23 mouse cellular contexts compared by ENCODE assay signal in the genomic region with DNA sequence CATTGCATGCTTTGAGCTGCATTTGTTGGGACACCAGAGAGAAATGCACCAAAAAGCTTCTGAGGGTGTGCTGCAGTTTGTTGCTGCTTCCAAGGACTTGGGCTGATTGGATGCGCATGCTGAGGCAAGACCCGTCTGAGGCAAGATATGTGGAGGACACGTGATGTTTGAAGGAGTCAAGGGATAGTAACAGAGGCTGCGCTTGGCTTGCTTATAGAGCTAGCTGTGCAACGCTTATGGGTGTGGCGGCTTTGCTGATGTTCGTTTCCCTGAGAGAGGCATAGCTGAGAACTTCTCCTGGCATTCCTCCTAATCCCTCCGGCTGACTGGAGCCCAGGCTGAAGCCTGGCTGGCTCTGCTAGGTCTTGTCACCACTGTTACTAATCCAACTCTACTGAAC. TPM values are rescaled to one million over a fixed set of nuclear protein-coding genes. Genes with fewer than 3 reads are reported as not detected.
DNase-seq lines count a peak whose midpoint lies in the region; ATAC-seq and TF ChIP-seq lines count a peak whose summit lies in the region.
"Had no signal": no experiment of that assay in that cellular context is flagged by ENCODE, and none has a peak within 500 bp of the region (broad histone marks: within the 10 kb centered on the region; RNA-seq: fewer than 3 reads in every experiment).

No protein-coding gene starts in this region.

- H3K4me3 ChIP-seq in midbrain, embryonic 10.5 days: no peak overlapping the region
- H3K4me3 ChIP-seq in midbrain, embryonic 15.5 days: no peak overlapping the region
- no peak overlapping the region for H3K4me3 ChIP-seq in intestine, postnatal 0 days (ENCODE audit: low read depth, low read length)
- H3K4me3 ChIP-seq: embryonic facial prominence, embryonic 15.5 days; erythroblast, embryonic 14.5 days; forebrain, embryonic 15.5 days; heart, adult 2 months; heart, embryonic 15.5 days had no signal

- H3K4me2 ChIP-seq in midbrain, embryonic 15.5 days: no peak overlapping the region
- no peak overlapping the region for H3K4me2 ChIP-seq in intestine, postnatal 0 days (replicated peaks; ENCODE audit: low read depth)
- H3K4me2 ChIP-seq: embryonic facial prominence, embryonic 15.5 days; forebrain, embryonic 15.5 days; heart, embryonic 11.5 days; heart, embryonic 15.5 days; hindbrain, embryonic 14.5 days had no signal

- TF ChIP-seq CTCF in intestine, postnatal 0 days (IDR thresholded peaks at IDR 0.05; ENCODE audit: low read depth): no peak

- H3K9me3 ChIP-seq in midbrain, embryonic 10.5 days (replicated peaks): no peaks in the 10 kb centered on the region
- H3K9me3 ChIP-seq in midbrain, embryonic 15.5 days: no peaks in the 10 kb centered on the region
- H3K9me3 ChIP-seq in intestine, postnatal 0 days (ENCODE audit: control insufficient read depth): no peaks in the 10 kb centered on the region
- H3K9me3 ChIP-seq: embryonic facial prominence, embryonic 15.5 days; forebrain, embryonic 15.5 days; heart, embryonic 15.5 days had no signal

- 0 out of 2 replicates have a peak overlapping the region, but pooled peaks have one; percentile 28 for H3K27ac ChIP-seq in midbrain, embryonic 10.5 days (replicated peaks)
- H3K27ac ChIP-seq in midbrain, embryonic 15.5 days: no peak overlapping the region
- H3K27ac ChIP-seq in intestine, postnatal 0 days (ENCODE audit: low read depth, low read length): peak overlapping the region; percentile 68
- H3K27ac ChIP-seq: embryonic facial prominence, embryonic 15.5 days; forebrain, embryonic 15.5 days; heart, adult 2 months; heart, embryonic 15.5 days; hindbrain, embryonic 14.5 days had no signal

- H3K4me1 ChIP-seq in midbrain, embryonic 10.5 days: no peaks in the 10 kb centered on the region
- no peaks in the 10 kb centered on the region for H3K4me1 ChIP-seq in midbrain, embryonic 15.5 days
- H3K4me1 ChIP-seq in intestine, postnatal 0 days (replicated peaks; ENCODE audit: control insufficient read depth, insufficient read depth, low read length): no peaks in the 10 kb centered on the region; the same call in 1 of the 2 replicates
- H3K4me1 ChIP-seq: embryonic facial prominence, embryonic 15.5 days; forebrain, embryonic 15.5 days had no signal

- no peaks in the 10 kb centered on the region for H3K36me3 ChIP-seq in midbrain, embryonic 10.5 days
- no peaks in the 10 kb centered on the region for H3K36me3 ChIP-seq in midbrain, embryonic 15.5 days (replicated peaks)
- H3K36me3 ChIP-seq in intestine, postnatal 0 days (ENCODE audit: control insufficient read depth, insufficient read depth): no peaks in the 10 kb centered on the region
- H3K36me3 ChIP-seq: embryonic facial prominence, embryonic 15.5 days; forebrain, embryonic 15.5 days; heart, embryonic 15.5 days had no signal

- no peaks in the 10 kb centered on the region for H3K27me3 ChIP-seq in midbrain, embryonic 10.5 days (ENCODE audit: low read depth, poor library complexity, severe bottlenecking)
- H3K27me3 ChIP-seq in midbrain, embryonic 15.5 days (replicated peaks): no peaks in the 10 kb centered on the region
- no peaks in the 10 kb centered on the region for H3K27me3 ChIP-seq in intestine, postnatal 0 days (replicated peaks; ENCODE audit: control insufficient read depth, insufficient read depth, low read length)
- H3K27me3 ChIP-seq: embryonic facial prominence, embryonic 15.5 days; forebrain, embryonic 15.5 days; heart, embryonic 15.5 days; Patski had no signal

- H3K9ac ChIP-seq in midbrain, embryonic 15.5 days: no peak overlapping the region
- no peak overlapping the region for H3K9ac ChIP-seq in intestine, postnatal 0 days (ENCODE audit: low read depth, low read length)
- H3K9ac ChIP-seq: embryonic facial prominence, embryonic 15.5 days; forebrain, embryonic 15.5 days; heart, embryonic 15.5 days; hindbrain, embryonic 14.5 days had no signal

- DNase-seq in cerebellum, postnatal 10 days: peak; percentile 24 to 45
- no peak for DNase-seq in cerebellum, postnatal 25 days
- no peak for DNase-seq in midbrain, embryonic 10.5 days (ENCODE audit: low spot score)
- no peak for DNase-seq in thymus, postnatal 14 days
- DNase-seq in kidney, postnatal 14 days: no peak
- DNase-seq: adrenal gland, adult 8-10 months; adrenal gland, postnatal 36 days; B cell, adult 2 months; cerebellum, adult 2 months; gastrocnemius, postnatal 10 days; heart, adult 2 months; heart, postnatal 14 days; kidney, adult 11 months had no signal

- WGBS in midbrain, embryonic 10.5 days: 84% methylated on average over 8 of the region's 8 CpGs
- 77% methylated on average over 8 of the region's 8 CpGs for WGBS in midbrain, embryonic 15.5 days
- 52% methylated on average over 8 of the region's 8 CpGs for WGBS in intestine, postnatal 0 days

- ATAC-seq in midbrain, embryonic 15.5 days (replicated peaks): no peak
- no peak for ATAC-seq in intestine, postnatal 0 days
- ATAC-seq: CD4-positive, CD25-positive, alpha-beta regulatory T cell, adult 4 months; forebrain, embryonic 15.5 days; Patski had no signal

RNA-seq across cellular contexts. Expression of a gene that starts 13.6 kb away (rescaled TPM):
- polyA plus RNA-seq in midbrain, embryonic 10.5 days (2016; fragmentation: Nextera tagmentation; extraction: Ambion mirVana): 5.7 and 7.1 TPM in 2 replicates
- polyA plus RNA-seq in midbrain, embryonic 15.5 days (2015; fragmentation: Nextera tagmentation; extraction: Ambion mirVana): 5.7 and 9.6 TPM in 2 replicates
- polyA plus RNA-seq in intestine, postnatal 0 days (2015; fragmentation: Nextera tagmentation; extraction: Ambion mirVana): 8.8 and 9.2 TPM in 2 replicates

RNA-seq across cellular contexts. Expression of a gene that starts 16.3 kb away (rescaled TPM):
- 8.2 and 8.7 TPM in 2 replicates for polyA plus RNA-seq in midbrain, embryonic 10.5 days (2016; fragmentation: Nextera tagmentation; extraction: Ambion mirVana)
- polyA plus RNA-seq in midbrain, embryonic 15.5 days (2015; fragmentation: Nextera tagmentation; extraction: Ambion mirVana): 6.9 and 8.5 TPM in 2 replicates
- polyA plus RNA-seq in intestine, postnatal 0 days (2015; fragmentation: Nextera tagmentation; extraction: Ambion mirVana): 82.1 and 88.1 TPM in 2 replicates
- polyA plus RNA-seq: erythroblast, embryonic 14.5 days had no signal

Comparison
In these comparisons a context has a peak if more than half of its experiments do, and no peak if none do; other contexts are left out.
1. DNase-seq: peak in cerebellum, postnatal 10 days (2 of 2); none in cerebellum, postnatal 25 days (0 of 2), midbrain, embryonic 10.5 days (single experiment), thymus, postnatal 14 days (single experiment) and kidney, postnatal 14 days (single experiment).